ENCODE assay signal across 8 mouse cellular contexts in the genomic region with DNA sequence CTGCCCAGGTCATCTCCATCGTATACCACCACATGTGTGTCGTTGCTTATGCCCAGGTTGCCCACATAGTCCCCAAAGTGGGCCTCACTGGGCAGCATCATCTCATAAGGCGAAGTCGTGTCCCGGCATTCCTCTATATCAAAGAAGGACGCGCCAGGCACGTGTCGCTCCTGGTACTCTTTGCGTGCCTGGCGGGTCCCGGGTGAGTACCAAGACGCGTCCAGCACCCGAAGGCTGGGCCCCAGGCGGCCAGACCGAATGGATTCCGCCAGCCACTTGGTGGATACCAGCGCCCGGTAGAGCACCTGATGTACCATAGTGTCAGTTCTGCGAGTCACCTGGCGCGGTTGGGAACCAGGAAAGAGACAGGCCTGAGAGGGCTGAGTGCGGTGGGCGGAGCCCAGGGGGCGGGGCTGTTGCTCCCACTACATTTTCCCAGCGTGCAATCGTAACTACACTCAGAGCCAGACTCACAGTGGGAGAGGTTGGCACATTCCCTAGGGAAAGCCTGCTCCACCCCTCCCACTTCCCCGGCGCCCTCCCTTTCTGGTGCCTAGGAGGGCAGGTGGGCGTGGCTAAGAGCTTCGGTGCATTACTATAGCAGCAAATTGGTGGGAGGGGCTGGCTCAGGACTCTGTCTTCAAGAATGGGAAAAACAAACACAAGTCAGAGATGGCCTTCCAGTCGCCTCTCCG. TPM values are rescaled to one million over a fixed set of nuclear protein-coding genes. Genes with fewer than 3 reads are reported as not detected.
DNase-seq lines count a peak whose midpoint lies in the region; ATAC-seq and TF ChIP-seq lines count a peak whose summit lies in the region.

Gene Tst, minus strand, starts transcription at position 391 of the 695 bp plus-strand sequence.

- peak within 1 kb of the TSS; percentile 87 for H3K4me2 ChIP-seq in hindbrain, postnatal 0 days (ENCODE audit: low read depth, low read length)

- peak; percentile 71 for ATAC-seq in hindbrain, postnatal 0 days

- H3K4me3 ChIP-seq in hindbrain, postnatal 0 days (ENCODE audit: low read length): peak within 1 kb of the TSS; percentile 65

- H3K9ac ChIP-seq in hindbrain, postnatal 0 days (replicated peaks; ENCODE audit: low read length): peak within 1 kb of the TSS; percentile 78

- no peaks in the 10 kb centered on the region for H3K9me3 ChIP-seq in hindbrain, postnatal 0 days (ENCODE audit: low read length)

- DNase-seq in adrenal gland, adult (ENCODE audit: inconsistent age in 2 of 2, low spot score in 1 of 2): peak; percentile 97 to 98
- peak; percentile 91 for DNase-seq in embryo, embryonic 10 days (ENCODE audit: low spot score)
- peak; percentile 90 to 93 for DNase-seq in gastrocnemius, adult 8-10 months (ENCODE audit: low spot score in 2 of 2)
- peak; percentile 91 for DNase-seq in hindbrain, postnatal 0 days (ENCODE audit: low spot score)
- peak; percentile 81 to 83 for DNase-seq in left cerebral cortex, adult 18-20 months (ENCODE audit: low spot score in 2 of 2)
- peak; percentile 94 to 97 for DNase-seq in lung, postnatal 4 days
- DNase-seq in right cerebral cortex, adult 18-20 months: peak; percentile 91
- peak; percentile 72 for DNase-seq in urinary bladder, adult 2 months (ENCODE audit: low spot score)

- peaks cover 26% of the 10 kb centered on the region; the same call in 1 of the 2 replicates for H3K4me1 ChIP-seq in hindbrain, postnatal 0 days (ENCODE audit: insufficient read depth, low read length)

- peak within 1 kb of the TSS; percentile 88 for H3K27ac ChIP-seq in hindbrain, postnatal 0 days

- no peak for TF ChIP-seq CTCF in hindbrain, postnatal 0 days (IDR thresholded peaks at IDR 0.05; ENCODE audit: low read depth)

- H3K36me3 ChIP-seq in hindbrain, postnatal 0 days (ENCODE audit: insufficient read depth, low read length): no peaks in the 10 kb centered on the region

- peaks cover 8% of the 10 kb centered on the region; the same call in 1 of the 2 replicates for H3K27me3 ChIP-seq in hindbrain, postnatal 0 days (ENCODE audit: insufficient read depth, low read length)

- WGBS in hindbrain, postnatal 0 days: 1% methylated on average over 34 of the region's 34 CpGs

RNA-seq across cellular contexts. Expression of gene Tst, which starts in this region (rescaled TPM):
- total RNA-seq in gastrocnemius, adult 8-10 months (2022): 10 to 100 TPM; 19.1 to 25.8 (median 22.3) TPM
- 75.1 and 79.9 TPM in 2 replicates for total RNA-seq in hindbrain, postnatal 0 days (2014; rRNA removed)
- polyA plus RNA-seq in hindbrain, postnatal 0 days (2015; fragmentation: Nextera tagmentation; extraction: Ambion mirVana): 64.4 and 67.0 TPM in 2 replicates
- total RNA-seq in left cerebral cortex, adult 18-20 months (2021): 10 to 100 TPM; 31.6 to 33.8 TPM
- 31.3 and 37.1 TPM in 2 replicates for polyA plus RNA-seq in urinary bladder, adult 2 months (2012; rRNA removed)

Comparison
In these comparisons a context has a peak if more than half of its experiments do, and no peak if none do; other contexts are left out.
1. Peak in every context shown above with its lines: DNase-seq, ATAC-seq, H3K4me3 ChIP-seq and H3K27ac ChIP-seq.